ENCODE assay signal across 18 mouse cellular contexts in the genomic region with DNA sequence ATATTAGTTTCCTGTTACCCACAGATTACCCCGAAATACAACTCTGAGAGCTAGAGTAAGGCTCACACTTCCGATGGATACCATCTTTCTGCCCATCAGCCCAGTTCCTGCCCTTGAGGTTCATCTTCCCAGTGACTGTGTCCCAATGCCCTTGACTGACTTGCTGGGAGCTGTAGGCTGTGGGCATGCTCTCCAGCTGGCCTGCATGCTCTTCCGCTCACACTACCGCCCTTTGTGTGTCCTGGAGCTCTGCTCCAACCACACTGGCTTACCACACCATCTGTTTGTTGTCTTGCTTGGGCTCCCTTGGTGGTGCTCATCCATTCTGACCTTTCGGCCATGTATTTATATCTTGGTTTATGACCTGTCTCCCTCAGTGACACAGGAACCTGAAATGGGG. TPM values are rescaled to one million over a fixed set of nuclear protein-coding genes. Genes with fewer than 3 reads are reported as not detected.
A peak's percentile ranks its signal among the peaks of the same experiment; 100 is the strongest.
DNase-seq lines count a peak whose midpoint lies in the region; ATAC-seq and TF ChIP-seq lines count a peak whose summit lies in the region.
"Had no signal": no experiment of that assay in that cellular context is flagged by ENCODE, and none has a peak within 500 bp of the region (broad histone marks: within the 10 kb centered on the region; RNA-seq: fewer than 3 reads in every experiment).

No protein-coding gene starts in this region.

- peak overlapping the region; percentile 53; the same call in 1 of the 2 replicates for H3K9ac ChIP-seq in heart, embryonic 13.5 days
- H3K9ac ChIP-seq in heart, adult 2 months (ENCODE audit: low read depth, low read length), result no peak overlapping the region
- H3K9ac ChIP-seq in heart, postnatal 0 days (replicated peaks; ENCODE audit: low read depth, low read length), result no peak overlapping the region
- H3K9ac ChIP-seq: embryonic facial prominence, embryonic 12.5 days; forebrain, embryonic 15.5 days; hindbrain, embryonic 15.5 days had no signal

- 76% methylated on average over 5 of the region's 5 CpGs for WGBS in heart, embryonic 13.5 days
- 76% methylated on average over 5 of the region's 5 CpGs for WGBS in heart, adult 2 months
- WGBS in heart, postnatal 0 days, result 81% methylated on average over 5 of the region's 5 CpGs

- TF ChIP-seq POLR2A in heart, adult 2 months (IDR thresholded peaks at IDR 0.05; ENCODE audit: insufficient read depth, low read depth, low read length), result no peak

- no peaks in the 10 kb centered on the region for H3K36me3 ChIP-seq in heart, embryonic 13.5 days
- H3K36me3 ChIP-seq in heart, adult 2 months (ENCODE audit: control insufficient read depth, insufficient read depth, low read length), result no peaks in the 10 kb centered on the region
- no peaks in the 10 kb centered on the region for H3K36me3 ChIP-seq in heart, postnatal 0 days (replicated peaks; ENCODE audit: control insufficient read depth, insufficient read depth, low read length)
- H3K36me3 ChIP-seq in megakaryocyte, embryonic 14.5 days (replicated peaks; ENCODE audit: low read length), result no peaks in the 10 kb centered on the region
- H3K36me3 ChIP-seq: embryonic facial prominence, embryonic 12.5 days; forebrain, embryonic 15.5 days; hindbrain, embryonic 15.5 days had no signal

- TF ChIP-seq CTCF in heart, adult 2 months (IDR thresholded peaks at IDR 0.05), result no peak
- no peak for TF ChIP-seq CTCF in heart, postnatal 0 days (IDR thresholded peaks at IDR 0.05; ENCODE audit: low read depth)

- H3K9me3 ChIP-seq in heart, embryonic 13.5 days, result no peaks in the 10 kb centered on the region
- no peaks in the 10 kb centered on the region for H3K9me3 ChIP-seq in heart, postnatal 0 days (replicated peaks; ENCODE audit: control insufficient read depth, low read length)
- no peaks in the 10 kb centered on the region for H3K9me3 ChIP-seq in megakaryocyte, embryonic 14.5 days
- H3K9me3 ChIP-seq: embryonic facial prominence, embryonic 12.5 days; forebrain, embryonic 15.5 days; hindbrain, embryonic 15.5 days had no signal

- H3K4me3 ChIP-seq in heart, embryonic 13.5 days, result no peak overlapping the region
- no peak overlapping the region for H3K4me3 ChIP-seq in heart, adult 2 months
- 0 out of 2 replicates have a peak overlapping the region, but pooled peaks have one; percentile 6 for H3K4me3 ChIP-seq in heart, postnatal 0 days (ENCODE audit: low read depth, low read length)
- H3K4me3 ChIP-seq in megakaryocyte, embryonic 14.5 days (replicated peaks), result peak overlapping the region; percentile 8
- H3K4me3 ChIP-seq: embryonic facial prominence, embryonic 12.5 days; forebrain, embryonic 15.5 days; hindbrain, embryonic 15.5 days had no signal

- peak; percentile 54 for DNase-seq in heart, adult 11 months
- DNase-seq in heart, adult 8-10 months (ENCODE audit: low spot score), result no peak
- DNase-seq in heart, adult 2 months, result no peak
- no peak for DNase-seq in heart, postnatal 0 days (ENCODE audit: low spot score)
- no peak for DNase-seq in heart, postnatal 36 days
- DNase-seq: adrenal gland, postnatal 10 days; cerebellum, adult 11-12 months; cerebellum, adult 9-10 months; cerebellum, postnatal 25 days; gastrocnemius, postnatal 14 days; kidney, adult 8-10 months had no signal

- H3K27me3 ChIP-seq in heart, embryonic 13.5 days (replicated peaks), result no peaks in the 10 kb centered on the region
- no peaks in the 10 kb centered on the region for H3K27me3 ChIP-seq in heart, adult 2 months (ENCODE audit: control insufficient read depth, insufficient read depth, low read length)
- H3K27me3 ChIP-seq in heart, postnatal 0 days (ENCODE audit: control insufficient read depth, insufficient read depth, low read length), result no peaks in the 10 kb centered on the region
- peaks cover 50% of the 10 kb centered on the region for H3K27me3 ChIP-seq in megakaryocyte, embryonic 14.5 days (replicated peaks)
- H3K27me3 ChIP-seq: embryonic facial prominence, embryonic 12.5 days; forebrain, embryonic 15.5 days; hindbrain, embryonic 15.5 days had no signal

- no peak for ATAC-seq in heart, embryonic 13.5 days (ENCODE audit: extremely low read depth, insufficient number of reproducible peaks, low FRiP score, low TSS enrichment)
- no peak for ATAC-seq in heart, postnatal 0 days (ENCODE audit: insufficient read depth, low read depth)
- no peak for ATAC-seq in megakaryocyte, adult 5-6 weeks (ENCODE audit: poor library complexity, severe bottlenecking)
- ATAC-seq: forebrain, embryonic 15.5 days; intestine, embryonic 16.5 days had no signal

- 0 out of 2 replicates have a peak overlapping the region, but pooled peaks have one; percentile 12 for H3K27ac ChIP-seq in heart, embryonic 13.5 days (replicated peaks)
- H3K27ac ChIP-seq in heart, adult 2 months, result no peak overlapping the region
- peak overlapping the region; percentile 38; the same call in 1 of the 2 replicates for H3K27ac ChIP-seq in heart, postnatal 0 days (ENCODE audit: low read depth)
- H3K27ac ChIP-seq: embryonic facial prominence, embryonic 12.5 days; forebrain, embryonic 15.5 days; hindbrain, embryonic 15.5 days had no signal

- no peak for TF ChIP-seq EP300 in heart, adult 2 months (IDR thresholded peaks at IDR 0.05; ENCODE audit: insufficient read depth, low read depth, low read length)
- no peak for TF ChIP-seq EP300 in heart, postnatal 0 days (IDR thresholded peaks at IDR 0.05; ENCODE audit: low read depth)

- H3K79me2 ChIP-seq in heart, adult 2 months (replicated peaks; ENCODE audit: control insufficient read depth, insufficient read depth, low read length), result no peaks in the 10 kb centered on the region

- peak overlapping the region; percentile 60 for H3K4me2 ChIP-seq in heart, embryonic 13.5 days
- peak overlapping the region; percentile 36; the same call in 1 of the 2 replicates for H3K4me2 ChIP-seq in heart, postnatal 0 days (ENCODE audit: low read depth, low read length)
- H3K4me2 ChIP-seq: embryonic facial prominence, embryonic 12.5 days; forebrain, embryonic 15.5 days; hindbrain, embryonic 15.5 days had no signal

- H3K4me1 ChIP-seq in heart, embryonic 13.5 days, result peaks cover 36% of the 10 kb centered on the region
- H3K4me1 ChIP-seq in heart, adult 2 months (ENCODE audit: control insufficient read depth, insufficient read depth, low read length), result peaks cover 3% of the 10 kb centered on the region
- peaks cover 34% of the 10 kb centered on the region for H3K4me1 ChIP-seq in heart, postnatal 0 days (ENCODE audit: control insufficient read depth, insufficient read depth)
- H3K4me1 ChIP-seq in megakaryocyte, embryonic 14.5 days, result peaks cover 11% of the 10 kb centered on the region
- H3K4me1 ChIP-seq: embryonic facial prominence, embryonic 12.5 days; hindbrain, embryonic 15.5 days had no signal

- intact Hi-C loops in heart, adult 2 months (cut with DNase I), result loop anchor here (10.0 kb wide), 1 partner anchor 1233 kb away; no protein-coding TSS in a partner anchor
- intact Hi-C loops in heart, postnatal 36 days (cut with DNase I), result no loop called here

RNA-seq across cellular contexts. Expression of a gene that starts 10.6 kb away (rescaled TPM):
- 10 to 100 TPM in 1 of 4 experiments, 1 to 10 TPM in 3; 8.2 to 15.0 (median 9.2) TPM for total RNA-seq in heart, adult 8-10 months (2022)
- 2.0 and 4.0 TPM in 2 replicates for polyA plus RNA-seq in heart, embryonic 13.5 days (2015; fragmentation: Nextera tagmentation; extraction: Ambion mirVana)
- 10 to 100 TPM in 1 of 2 experiments, 1 to 10 TPM in 1; 7.6 to 10.2 TPM for total RNA-seq in heart, adult 2 months (2021)
- polyA plus RNA-seq in heart, adult 2 months (2012; rRNA removed), result 1.0 and 3.2 TPM in 2 replicates
- 1.4 and 6.0 TPM in 2 replicates for total RNA-seq in heart, postnatal 0 days (2014; rRNA removed; ENCODE audit: low replicate concordance)
- polyA plus RNA-seq in heart, postnatal 0 days (2015; fragmentation: Nextera tagmentation; extraction: Ambion mirVana), result 2.1 and 4.4 TPM in 2 replicates
- 1 to 10 TPM; 5.2 to 6.7 TPM for total RNA-seq in heart, postnatal 36 days (2021)
- 0.07 TPM in 1 of 2 replicates, not detected in the other for polyA plus RNA-seq in megakaryocyte, embryonic 14.5 days (2012; ENCODE audit: insufficient read depth, low replicate concordance)
- 0.91 TPM in 1 of 2 replicates, not detected in the other for total RNA-seq in megakaryocyte, adult 5-6 weeks (2015)
- 0.07 and 0.33 TPM in 2 replicates for total RNA-seq in megakaryocyte, adult 5-6 weeks (2017)

RNA-seq across cellular contexts. Expression of a gene that starts 57.0 kb away (rescaled TPM):
- 10 to 100 TPM; 33.6 to 40.2 (median 35.9) TPM for total RNA-seq in heart, adult 8-10 months (2022)
- 47.2 and 51.4 TPM in 2 replicates for polyA plus RNA-seq in heart, embryonic 13.5 days (2015; fragmentation: Nextera tagmentation; extraction: Ambion mirVana)
- 10 to 100 TPM; 32.5 to 33.9 TPM for total RNA-seq in heart, adult 2 months (2021)
- polyA plus RNA-seq in heart, adult 2 months (2012; rRNA removed), result 10.0 and 23.9 TPM in 2 replicates
- 57.5 and 73.2 TPM in 2 replicates for total RNA-seq in heart, postnatal 0 days (2014; rRNA removed; ENCODE audit: low replicate concordance)
- polyA plus RNA-seq in heart, postnatal 0 days (2015; fragmentation: Nextera tagmentation; extraction: Ambion mirVana), result 23.9 and 26.2 TPM in 2 replicates
- 10 to 100 TPM; 33.8 to 35.0 TPM for total RNA-seq in heart, postnatal 36 days (2021)
- polyA plus RNA-seq in megakaryocyte, embryonic 14.5 days (2012; ENCODE audit: insufficient read depth, low replicate concordance), result 3.5 and 5.2 TPM in 2 replicates
- 38.6 and 43.8 TPM in 2 replicates for total RNA-seq in megakaryocyte, adult 5-6 weeks (2015)
- 44.7 TPM in 2 replicates for total RNA-seq in megakaryocyte, adult 5-6 weeks (2017)

Comparison
In these comparisons a context has a peak if more than half of its experiments do, and no peak if none do; other contexts are left out.
1. H3K4me3 ChIP-seq: peak in heart, postnatal 0 days (single experiment) and megakaryocyte, embryonic 14.5 days (single experiment); none in heart, embryonic 13.5 days (single experiment) and heart, adult 2 months (single experiment).